Mouse (Mus musculus) heart, postnatal 0 days (tissue): Measurements from ENCODE around the gene Amt. TPM values are rescaled to one million over a fixed set of nuclear protein-coding genes. Genes with fewer than 3 reads are reported as not detected.
"Not testable (repeated sequence)": the region's sequence is repeated elsewhere in the genome, so short reads cannot be mapped to it uniquely, and the experiment has no call there.

ENCODE experiments used
- ATAC-seq: fragments of 200-750 bp; cut with Nextera tagmentation; 2 replicates; pipeline ENCODE4 v1.8.0; 2017; ENCODE audit warnings: low read depth, moderate number of reproducible peaks, moderate library complexity; ENCODE audit not compliant: insufficient read depth
- DNase-seq: peaks from one replicate; pipeline ENCODE4 v3.0.0-alpha.2; 2016; ENCODE audit warnings: low spot score
- H3K27ac ChIP-seq: fragments of 300-500 bp; sonication (generic); 2 replicates; pipeline ENCODE4 v1.5.1; 2014; ENCODE audit warnings: low read depth, mild to moderate bottlenecking
- H3K27me3 ChIP-seq: fragments of 300-500 bp; sonication (generic); 2 replicates; pipeline ENCODE4 v1.6.1; 2014; ENCODE audit warnings: low read length, mixed read lengths; ENCODE audit not compliant: control insufficient read depth, insufficient read depth
- H3K36me3 ChIP-seq: fragments of 300-500 bp; sonication (generic); replicated peaks from 2 replicates; pipeline ENCODE4 v1.6.1; 2014; ENCODE audit warnings: low read length, mixed read lengths; ENCODE audit not compliant: control insufficient read depth, insufficient read depth
- H3K4me1 ChIP-seq: fragments of 300-500 bp; sonication (generic); 2 replicates; pipeline ENCODE4 v1.6.1; 2014; ENCODE audit warnings: antibody characterized with exemption; ENCODE audit not compliant: control insufficient read depth, insufficient read depth
- H3K4me2 ChIP-seq: fragments of 300-500 bp; sonication (generic); 2 replicates; pipeline ENCODE4 v1.6.1; 2014; ENCODE audit warnings: low read depth, mild to moderate bottlenecking, low read length, moderate library complexity
- H3K4me3 ChIP-seq: fragments of 300-500 bp; sonication (generic); 2 replicates; pipeline ENCODE4 v1.5.1; 2014; ENCODE audit warnings: low read depth, low read length
- H3K9ac ChIP-seq: fragments of 300-500 bp; sonication (generic); replicated peaks from 2 replicates; pipeline ENCODE4 v1.6.1; 2014; ENCODE audit warnings: low read depth, low read length, mixed read lengths
- H3K9me3 ChIP-seq: fragments of 300-500 bp; sonication (generic); replicated peaks from 2 replicates; pipeline ENCODE4 v1.6.1; 2016; ENCODE audit warnings: low read length; ENCODE audit not compliant: control insufficient read depth
- CTCF ChIP-seq: IDR thresholded peaks from 2 replicates; pipeline ENCODE4 v1.5.1; 2016; ENCODE audit warnings: antibody characterized with exemption, control low read depth, low read depth
- EP300 ChIP-seq: IDR thresholded peaks from 2 replicates; pipeline ENCODE4 v1.6.1; 2016; ENCODE audit warnings: antibody characterized with exemption, low read depth
- WGBS: fragments of 180-500 bp; shearing (Covaris S2); extraction: QIAGEN DNeasy Blood & Tissue Kit; methylation state at CpG from one replicate; pipeline ENCODE4 v1.1.7; 2014; 5-methylcytosine and 5-hydroxymethylcytosine counted together
- polyA plus RNA-seq: library from polyadenylated mRNA; unstranded; fragments of >200 nt; fragmentation: Nextera tagmentation; extraction: Ambion mirVana; gene quantifications from 2 replicates; pipeline ENCODE4 v1.2.1, GENCODE M21; 2015
- total RNA-seq: library from RNA; depleted of rRNA; stranded (reverse); fragments of >200 nt; gene quantifications from 2 replicates; pipeline ENCODE4 v1.2.3, GENCODE M21; 2014; ENCODE audit warnings: low replicate concordance

Gene Amt
- total and polyA plus RNA-seq, 2 experiments from 2014 or later = 3.7 to 5.4 TPM

DNA sequence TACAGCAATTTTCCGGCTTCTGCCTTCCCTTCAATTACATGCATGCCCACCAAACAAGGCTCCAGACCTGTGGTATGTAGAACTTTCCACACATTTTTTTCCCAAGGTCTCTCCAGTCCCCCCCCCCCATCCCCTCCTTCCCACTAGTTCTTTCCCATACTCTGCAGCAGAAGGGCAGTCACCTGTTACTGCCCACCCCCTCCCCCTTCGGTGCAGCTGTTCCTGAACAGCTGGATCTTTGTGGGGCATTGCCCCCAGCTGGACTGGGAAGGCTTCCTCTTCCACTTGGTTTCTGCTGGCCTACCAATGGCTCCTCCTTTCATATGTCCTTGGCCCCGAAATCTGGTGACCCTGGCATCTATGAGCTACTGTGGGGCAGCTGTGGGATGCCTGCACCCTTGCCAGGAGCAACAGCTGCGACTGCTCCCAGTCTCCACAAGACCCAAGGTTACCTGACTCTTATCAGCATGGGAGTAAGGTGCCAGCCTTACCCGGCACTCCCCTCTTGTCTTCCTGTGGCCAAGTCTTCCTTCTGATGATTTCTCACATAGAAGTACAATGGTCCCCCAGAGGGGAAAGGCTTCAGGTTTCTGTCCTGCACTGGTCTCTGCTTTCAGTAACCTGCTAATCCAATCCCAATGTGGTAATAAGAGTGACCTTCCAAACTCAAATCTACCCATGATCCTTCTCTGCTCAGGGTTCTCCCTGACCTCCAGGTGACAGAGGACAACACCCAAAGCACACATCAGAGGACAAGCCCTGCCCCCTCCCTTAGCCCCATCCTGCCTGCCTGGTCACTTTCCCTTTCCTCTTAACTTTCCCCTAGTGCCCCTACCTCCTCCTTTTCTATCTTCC lies 21.9 kb upstream of the Amt start:
- H3K9me3 ChIP-seq = no peaks in the 10 kb centered on the region
- no peaks in the 10 kb centered on the region for H3K27me3 ChIP-seq
- TF ChIP-seq EP300 = no peak
- TF ChIP-seq CTCF = no peak
- ATAC-seq = peak; percentile 59
- no peak overlapping the region for H3K9ac ChIP-seq
- no peak overlapping the region for H3K4me3 ChIP-seq
- peak overlapping the region; percentile 40; the same call in 1 of the 2 replicates for H3K27ac ChIP-seq
- H3K4me2 ChIP-seq = no peak overlapping the region
- no peak for DNase-seq
- WGBS = 67% methylated on average over 5 of the region's 5 CpGs
- H3K36me3 ChIP-seq = no peaks in the 10 kb centered on the region
- H3K4me1 ChIP-seq = peaks cover 10% of the 10 kb centered on the region; the same call in 1 of the 2 replicates

DNA sequence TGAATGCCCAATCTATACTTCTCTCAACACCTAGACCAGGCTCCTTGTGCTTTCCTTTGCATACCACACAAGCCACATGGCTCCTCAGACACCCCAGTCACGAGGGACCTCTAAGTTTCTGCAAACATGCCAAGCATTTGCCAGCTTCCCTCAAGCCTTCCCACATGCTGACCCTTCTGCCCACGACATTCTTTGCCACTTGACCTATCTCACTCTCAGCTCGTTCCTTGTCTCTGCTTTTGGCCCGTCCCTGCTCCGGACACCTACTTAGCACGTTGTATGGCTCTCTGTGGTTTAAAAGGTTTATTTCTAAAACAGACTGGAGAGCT lies 21.4 kb upstream of the Amt start:
- no peak for ATAC-seq
- no peak for DNase-seq
- H3K27me3 ChIP-seq = no peaks in the 10 kb centered on the region
- H3K9ac ChIP-seq = no peak overlapping the region
- TF ChIP-seq CTCF = no peak
- TF ChIP-seq EP300 = no peak
- H3K9me3 ChIP-seq = no peaks in the 10 kb centered on the region
- H3K4me2 ChIP-seq = no peak overlapping the region
- no peak overlapping the region for H3K4me3 ChIP-seq
- no peaks in the 10 kb centered on the region for H3K36me3 ChIP-seq
- 18% methylated on average over 6 of the region's 6 CpGs for WGBS
- peaks cover 10% of the 10 kb centered on the region; the same call in 1 of the 2 replicates for H3K4me1 ChIP-seq
- H3K27ac ChIP-seq = peak overlapping the region; percentile 26; the same call in 1 of the 2 replicates

DNA sequence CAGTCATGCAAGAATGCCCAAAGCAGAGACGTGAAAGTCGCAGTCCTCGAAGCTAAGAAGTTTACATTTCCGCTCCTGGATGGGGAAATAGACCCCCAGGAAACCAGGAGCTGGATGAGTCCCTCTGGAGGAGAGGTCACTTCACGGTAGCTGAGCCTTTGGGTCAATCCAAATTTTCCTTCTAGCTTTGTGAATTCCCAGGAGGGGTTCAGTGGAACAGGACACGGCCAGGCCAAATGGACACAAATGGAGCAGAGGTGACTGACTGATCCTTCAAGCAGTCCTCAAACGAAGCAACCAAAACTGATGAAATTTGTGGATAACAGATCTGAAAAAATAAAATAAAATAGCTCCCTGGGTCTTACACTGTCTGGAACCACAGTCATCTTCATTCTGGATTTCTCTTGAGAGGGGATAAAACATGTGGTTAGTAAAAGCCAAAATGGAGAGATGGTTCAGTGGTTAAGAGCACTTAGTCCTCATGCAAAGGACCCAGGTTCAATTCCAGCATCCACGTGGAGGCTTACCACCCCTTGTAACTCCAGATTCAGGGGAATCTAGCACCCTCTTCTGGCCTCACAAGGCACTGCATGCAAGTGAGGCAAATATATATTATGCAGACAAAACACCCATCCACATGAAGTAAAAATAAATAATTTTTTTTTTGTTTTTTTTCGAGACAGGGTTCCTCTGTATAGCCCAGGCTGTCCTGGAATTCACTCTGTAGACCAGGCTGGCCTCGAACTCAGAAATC lies 17.8 kb upstream of the Amt start:
- DNase-seq = no peak
- no peak overlapping the region for H3K27ac ChIP-seq
- TF ChIP-seq CTCF (peak; percentile 58), EP300 (no peak)
- H3K27me3 ChIP-seq = no peaks in the 10 kb centered on the region
- H3K4me3 ChIP-seq = no peak overlapping the region
- ATAC-seq = no peak
- H3K36me3 ChIP-seq = no peaks in the 10 kb centered on the region
- H3K4me2 ChIP-seq = no peak overlapping the region
- H3K9ac ChIP-seq = no peak overlapping the region
- peaks cover 10% of the 10 kb centered on the region; the same call in 1 of the 2 replicates for H3K4me1 ChIP-seq
- no peaks in the 10 kb centered on the region for H3K9me3 ChIP-seq
- WGBS = 71% methylated on average over 10 of the region's 10 CpGs

DNA sequence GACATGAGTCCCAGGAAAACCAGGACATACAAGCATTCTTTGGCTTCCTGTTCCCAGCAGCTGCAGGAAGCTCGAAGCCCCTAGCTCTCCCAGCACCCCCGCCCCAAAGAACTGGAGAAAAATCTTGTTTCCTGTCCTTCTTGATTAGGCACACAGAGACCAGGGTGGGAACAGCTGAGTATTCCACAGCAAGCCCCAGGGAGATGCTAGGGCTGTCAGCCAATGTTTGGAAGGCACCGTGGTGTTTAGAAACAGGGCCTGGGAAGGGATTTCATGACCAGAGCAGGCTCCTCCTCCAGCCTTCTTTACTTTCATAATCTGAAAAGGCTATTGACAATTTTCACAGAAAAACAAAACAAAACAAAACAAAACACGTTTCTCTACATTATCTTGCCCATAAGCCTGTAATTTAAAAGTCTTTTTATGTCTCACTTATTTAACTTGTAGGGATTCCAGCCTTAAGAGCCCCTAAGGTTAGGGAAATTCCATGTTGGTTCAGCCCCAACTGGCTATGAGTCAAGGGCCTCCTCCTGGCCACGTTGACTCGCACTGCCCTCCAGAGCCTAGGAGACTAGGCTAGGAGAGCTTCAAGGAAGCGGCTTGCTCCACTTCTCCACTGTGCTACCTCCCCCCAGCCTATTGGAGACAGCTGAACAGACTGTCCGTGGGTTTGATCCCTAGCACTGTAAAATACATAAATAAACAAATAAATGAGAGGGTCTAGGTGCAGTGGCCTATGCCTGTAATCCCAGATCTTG lies 16.4 kb upstream of the Amt start:
- Histone ChIP-seq H3K27me3 (no peaks in the 10 kb centered on the region), H3K36me3 (no peaks in the 10 kb centered on the region), H3K4me1 (peaks cover 3% of the 10 kb centered on the region; the same call in 1 of the 2 replicates), H3K9me3 (no peaks in the 10 kb centered on the region), H3K9ac (no peak overlapping the region), H3K4me2 (0 out of 2 replicates have a peak overlapping the region, but pooled peaks have one; percentile 22), H3K4me3 (no peak overlapping the region), H3K27ac (peak overlapping the region; percentile 77)
- DNase-seq (peak; percentile 76), ATAC-seq (peak; percentile 80)
- TF ChIP-seq EP300 = peak; percentile 32; the same call in 1 of the 2 replicates
- TF ChIP-seq CTCF = no peak
- 21% methylated on average over 8 of the region's 8 CpGs for WGBS

- TF ChIP-seq CTCF = peak; percentile 97
- TF ChIP-seq EP300 = no peak
- H3K4me2 ChIP-seq = no peak overlapping the region
- no peak overlapping the region for H3K4me3 ChIP-seq
- WGBS = 8% methylated on average over 6 of the region's 6 CpGs
- no peaks in the 10 kb centered on the region for H3K27me3 ChIP-seq
- no peak overlapping the region for H3K27ac ChIP-seq
- no peaks in the 10 kb centered on the region for H3K4me1 ChIP-seq
- H3K9me3 ChIP-seq = no peaks in the 10 kb centered on the region
- DNase-seq (peak; percentile 85), ATAC-seq (peak; percentile 78)
- H3K9ac ChIP-seq = no peak overlapping the region
- no peaks in the 10 kb centered on the region for H3K36me3 ChIP-seq
Measured at GRCm38 (mm10) chr9:108284410-108284809, 12.2 kb upstream of the Amt start.

GRCm38 (mm10) chr9:108287526-108288238 lies 9.0 kb upstream of the Amt start:
- H3K9me3 ChIP-seq, H3K4me1 ChIP-seq, ATAC-seq, H3K9ac ChIP-seq, DNase-seq, H3K4me2 ChIP-seq, H3K36me3 ChIP-seq, H3K27me3 ChIP-seq, H3K27ac ChIP-seq, H3K4me3 ChIP-seq: not testable (repeated sequence)
- WGBS = 70% methylated on average over 6 of the region's 6 CpGs
